Mouse (Mus musculus) erythroid progenitor cell, adult 5-6 weeks (primary cell): ENCODE measurements around the gene Pik3c2a. TPM values are rescaled to one million over a fixed set of nuclear protein-coding genes. Genes with fewer than 3 reads are reported as not detected.
A peak's percentile ranks its signal among the peaks of the same experiment; 100 is the strongest.
"Not testable (repeated sequence)": the region's sequence is repeated elsewhere in the genome, so short reads cannot be mapped to it uniquely, and the experiment has no call there.

ENCODE experiments used
- ATAC-seq: replicated peaks from 2 replicates; pipeline ENCODE4 v1.8.0; 2016; ENCODE audit warnings: moderate number of reproducible peaks, mild to moderate bottlenecking, moderate TSS enrichment, inconsistent platforms; ENCODE audit not compliant: poor library complexity, low FRiP score, severe bottlenecking
- total RNA-seq, 2 experiments: library from RNA; stranded (forward) in 1 of 2; stranded (reverse) in 1 of 2; fragments of 150-400 nt in 1 of 2; fragments of 186-747, 209-891 nt in 1 of 2; gene quantifications; 2 replicates each; pipeline versions ENCODE4 v1.2.3 to v1.2.4; 2015 to 2017; ENCODE audit warnings: low replicate concordance in 2 of 2

The Pik3c2a gene
- total RNA-seq, 2 experiments from 2014 or later = 2.3 to 11.3 TPM

- ATAC-seq = no peak
Observed at GRCm38 (mm10) chr7:116421081-116421480, 22.2 kb downstream of the Pik3c2a start.

- no peak for ATAC-seq
Observed at GRCm38 (mm10) chr7:116409438-116409837, 33.8 kb downstream of the Pik3c2a start.

GRCm38 (mm10) chr7:116392329-116392728 lies 50.9 kb downstream of the Pik3c2a start:
- no peak for ATAC-seq

GRCm38 (mm10) chr7:116387389-116387788 lies 55.9 kb downstream of the Pik3c2a start:
- not testable (repeated sequence) for ATAC-seq

GRCm38 (mm10) chr7:116379181-116379580 lies 64.1 kb downstream of the Pik3c2a start:
- ATAC-seq = not testable (repeated sequence)

- ATAC-seq = no peak
Observed at GRCm38 (mm10) chr7:116374284-116374683, 69.0 kb downstream of the Pik3c2a start.

- peak; percentile 43; the same call in 1 of the 2 replicates for ATAC-seq
Observed at GRCm38 (mm10) chr7:116336226-116336625, 107.0 kb downstream of the Pik3c2a start.

GRCm38 (mm10) chr7:116335133-116335532 lies 108.1 kb downstream of the Pik3c2a start:
- no peak for ATAC-seq

- no peak for ATAC-seq
Observed at GRCm38 (mm10) chr7:116334669-116335038, 108.6 kb downstream of the Pik3c2a start.

GRCm38 (mm10) chr7:116333713-116334668 lies 109.3 kb downstream of the Pik3c2a start, which contains the start of gene Rps13:
Gene Rps13, minus strand, starts transcription at chr7:116334195.
- ATAC-seq = peak; percentile 98

- no peak for ATAC-seq
Observed at GRCm38 (mm10) chr7:116331246-116331645, 112.0 kb downstream of the Pik3c2a start.

- ATAC-seq = no peak
Observed at GRCm38 (mm10) chr7:116329858-116330257, 113.4 kb downstream of the Pik3c2a start.

- ATAC-seq = no peak
Observed at GRCm38 (mm10) chr7:116328777-116329176, 114.5 kb downstream of the Pik3c2a start.

- no peak for ATAC-seq
Observed at GRCm38 (mm10) chr7:116327901-116328300, 115.3 kb downstream of the Pik3c2a start.

GRCm38 (mm10) chr7:116323331-116323964 lies 119.8 kb downstream of the Pik3c2a start:
- no peak for ATAC-seq

GRCm38 (mm10) chr7:116309456-116309855 lies 133.8 kb downstream of the Pik3c2a start:
- ATAC-seq = no peak

GRCm38 (mm10) chr7:116308632-116308991 lies 134.6 kb downstream of the Pik3c2a start:
- ATAC-seq = no peak

GRCm38 (mm10) chr7:116307871-116308631 lies 135.2 kb downstream of the Pik3c2a start, which contains the start of gene Plekha7:
Gene Plekha7, minus strand, starts transcription at chr7:116308376.
- no peak for ATAC-seq

GRCm38 (mm10) chr7:116307099-116307870 lies 136.0 kb downstream of the Pik3c2a start:
- peak; percentile 39; the same call in 1 of the 2 replicates for ATAC-seq
